Mouse (Mus musculus): Measurements from ENCODE around the gene Tcaim.
"Not testable (repeated sequence)": the region's sequence is repeated elsewhere in the genome, so short reads cannot be mapped to it uniquely, and the experiment has no call there.

Tcaim gene

GRCm38 (mm10) chr9:122854526-122854925 is 49.2 kb downstream of the Tcaim start:
- DNase-seq (ENCODE audit: low spot score): no peak

- DNase-seq (ENCODE audit: low spot score): not testable (repeated sequence)
Measured at GRCm38 (mm10) chr9:122855141-122855540, 49.8 kb downstream of the Tcaim start.

- no peak for DNase-seq (ENCODE audit: low spot score)
Measured at GRCm38 (mm10) chr9:122855617-122856016, 50.3 kb downstream of the Tcaim start.

- no peak for DNase-seq (ENCODE audit: low spot score)
Measured at GRCm38 (mm10) chr9:122856716-122857115, 51.4 kb downstream of the Tcaim start.

- DNase-seq (ENCODE audit: low spot score): no peak
Measured at GRCm38 (mm10) chr9:122860752-122861151, 55.4 kb downstream of the Tcaim start.

GRCm38 (mm10) chr9:122863731-122864130 is 58.4 kb downstream of the Tcaim start:
- no peak for DNase-seq (ENCODE audit: low spot score)

- DNase-seq (ENCODE audit: low spot score): no peak
Measured at GRCm38 (mm10) chr9:122864848-122865247, 59.5 kb downstream of the Tcaim start.

- peak; percentile 79 for DNase-seq (ENCODE audit: low spot score)
Measured at GRCm38 (mm10) chr9:122865697-122866166, 60.4 kb downstream of the Tcaim start, which contains the start of gene Zfp445. TSS of gene Zfp445 (minus strand) at chr9:122866006.

- DNase-seq (ENCODE audit: low spot score): no peak
Measured at GRCm38 (mm10) chr9:122866192-122866591, 60.9 kb downstream of the Tcaim start.

- DNase-seq (ENCODE audit: low spot score): no peak
Measured at GRCm38 (mm10) chr9:122872595-122872994, 67.3 kb downstream of the Tcaim start.

GRCm38 (mm10) chr9:122874653-122875052 is 69.3 kb downstream of the Tcaim start:
- no peak for DNase-seq (ENCODE audit: low spot score)

GRCm38 (mm10) chr9:122875145-122875544 is 69.8 kb downstream of the Tcaim start:
- DNase-seq (ENCODE audit: low spot score): no peak

- no peak for DNase-seq (ENCODE audit: low spot score)
Measured at GRCm38 (mm10) chr9:122885385-122885784, 80.0 kb downstream of the Tcaim start, which contains the start of gene Zkscan7. TSS of gene Zkscan7 (plus strand) at chr9:122885685.
